Mouse (Mus musculus): Measurements from ENCODE around the gene Krtap4-2.
"Not testable (repeated sequence)": the region's sequence is repeated elsewhere in the genome, so short reads cannot be mapped to it uniquely, and the experiment has no call there.

Gene Krtap4-2

DNA sequence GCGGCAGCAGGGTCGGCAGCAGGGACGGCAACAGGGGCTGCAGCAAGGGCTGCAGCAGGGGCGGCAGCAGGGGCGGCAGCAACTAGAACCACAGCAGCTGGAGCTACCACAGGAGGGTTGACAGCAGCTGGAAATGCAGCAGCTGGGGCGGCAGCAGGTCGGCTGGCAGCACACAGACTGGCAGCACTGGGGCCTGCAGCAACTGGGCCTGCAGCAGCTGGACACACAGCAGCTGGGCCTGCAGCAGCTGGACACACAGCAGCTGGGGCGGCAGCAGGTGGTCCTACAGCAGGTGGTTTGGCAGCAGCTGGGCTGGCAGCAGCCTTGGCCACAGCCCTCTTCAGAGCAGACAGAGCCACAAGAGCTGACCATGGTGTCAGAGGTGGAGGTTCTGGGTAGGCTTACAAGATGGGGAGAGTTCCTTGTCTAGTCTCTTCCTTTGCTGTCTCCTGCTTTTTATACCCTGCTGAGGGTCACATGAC is at the start of gene Krtap4-2:
Gene Krtap4-2 (minus strand): TSS at position 432 of the 482 bp plus-strand sequence.
- DNase-seq (ENCODE audit: low read depth, low spot score) = no peak

DNA sequence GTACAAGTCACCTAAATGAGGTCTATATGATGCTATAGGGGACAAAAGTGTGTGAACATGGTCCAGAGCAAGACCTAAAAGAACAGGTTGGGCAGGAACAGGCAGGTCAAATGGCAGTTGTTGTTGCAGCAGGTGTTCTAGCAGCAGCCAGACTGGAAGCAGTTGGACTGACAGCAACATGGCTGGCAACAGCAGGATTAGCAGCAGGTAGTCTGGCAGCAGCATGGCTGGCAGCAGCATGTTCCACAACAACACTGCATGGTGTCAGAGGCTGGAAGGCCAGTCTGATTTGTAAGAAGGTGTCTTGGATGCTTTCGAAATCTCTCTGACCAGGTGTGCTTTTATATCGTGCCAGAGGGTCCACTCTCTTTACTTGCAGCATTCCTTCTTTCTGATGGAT is 48.6 kb upstream of the Krtap4-2 start:
- DNase-seq (ENCODE audit: low read depth, low spot score) = no peak

DNA sequence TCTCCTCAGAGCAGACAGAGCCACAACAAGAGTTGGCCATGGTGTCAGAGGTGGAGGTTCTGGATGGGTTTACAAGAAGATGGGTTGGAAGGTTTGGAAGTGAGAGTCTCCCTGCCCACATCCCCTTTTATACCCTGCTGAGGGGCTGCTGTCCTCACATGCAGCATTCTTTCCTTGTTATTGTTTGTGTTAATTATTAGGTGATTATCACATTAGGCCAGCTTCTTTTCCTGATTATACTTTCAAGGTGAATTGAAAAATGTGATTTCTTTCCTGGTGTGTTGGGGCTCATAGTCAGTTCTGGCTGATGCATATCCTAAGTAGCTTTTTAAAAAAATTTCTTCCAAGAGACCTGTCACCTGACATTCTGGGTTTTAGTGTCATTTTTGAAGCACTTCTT is 31.0 kb upstream of the Krtap4-2 start, which contains the start of gene Krtap4-6:
Gene Krtap4-6 (minus strand): TSS at position 101 of the 400 bp plus-strand sequence.
- DNase-seq (ENCODE audit: low read depth, low spot score) = no peak

DNA sequence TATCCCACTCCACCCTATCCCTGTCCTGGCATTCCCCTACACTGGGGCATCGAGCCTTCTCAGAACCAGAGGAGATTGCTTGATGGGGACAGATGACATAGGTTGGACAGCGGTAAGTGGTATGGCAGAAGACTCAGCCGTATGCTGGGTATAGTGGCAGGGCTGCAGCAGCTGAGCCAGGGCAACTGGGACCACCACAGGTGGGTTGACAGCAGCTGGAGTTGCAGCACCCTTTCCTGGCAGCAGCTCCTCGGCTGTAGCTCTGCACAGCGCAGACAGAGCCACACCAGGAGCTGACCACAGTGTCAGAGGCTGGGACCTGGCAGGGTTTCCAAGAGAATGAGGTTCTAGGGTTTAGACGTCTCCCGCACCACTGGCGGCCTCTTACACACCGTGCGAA is 27.9 kb upstream of the Krtap4-2 start:
- no peak for DNase-seq (ENCODE audit: low read depth, low spot score)

DNA sequence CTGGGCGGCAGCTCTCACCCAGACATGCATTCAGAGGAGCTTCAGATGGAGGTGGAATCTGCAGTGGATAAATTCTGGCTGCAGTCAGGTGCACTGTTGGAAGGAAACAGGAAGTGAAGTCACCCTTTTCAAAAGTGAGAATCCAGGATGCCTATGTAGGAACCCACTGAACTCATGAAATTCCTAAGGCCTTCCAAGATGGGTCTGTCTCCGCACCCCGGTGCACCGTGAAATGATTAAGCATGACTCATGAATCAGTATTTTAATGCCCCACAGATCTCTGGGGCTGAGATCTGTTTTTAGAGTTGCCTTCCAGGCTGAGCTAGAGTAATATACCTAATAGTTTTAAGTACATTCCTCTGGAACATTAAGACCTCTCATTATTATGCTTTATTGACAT is 24.4 kb upstream of the Krtap4-2 start:
- no peak for DNase-seq (ENCODE audit: low read depth, low spot score)

DNA sequence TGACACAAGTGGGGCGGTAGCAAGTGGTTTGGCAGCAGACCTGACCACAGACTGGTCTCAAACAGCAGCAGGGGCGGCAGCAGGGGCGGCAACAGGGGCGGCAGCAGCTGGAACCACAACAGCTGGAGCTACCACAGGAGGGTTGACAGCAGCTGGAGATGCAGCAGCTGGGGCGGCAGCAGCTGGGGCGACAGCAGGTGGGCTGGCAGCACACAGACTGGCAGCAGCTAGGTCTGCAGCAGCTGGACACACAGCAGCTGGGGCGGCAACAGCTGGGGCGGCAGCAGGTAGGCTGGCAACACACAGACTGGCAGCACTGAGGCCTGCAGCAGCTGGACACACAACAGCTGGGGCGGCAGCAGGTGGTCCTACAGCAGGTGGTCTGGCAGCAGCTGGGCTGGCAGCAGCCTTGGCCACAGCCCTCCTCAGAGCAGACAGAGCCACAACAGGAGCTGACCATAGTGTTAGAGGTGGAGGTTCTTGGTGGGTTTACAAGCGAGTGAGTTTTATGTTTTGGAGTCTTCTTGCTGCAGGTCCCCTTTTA is 23.7 kb upstream of the Krtap4-2 start, which contains the start of gene Gm11563:
Gene Gm11563 (minus strand): TSS at position 494 of the 544 bp plus-strand sequence.
- not testable (repeated sequence) for DNase-seq (ENCODE audit: low read depth, low spot score)

DNA sequence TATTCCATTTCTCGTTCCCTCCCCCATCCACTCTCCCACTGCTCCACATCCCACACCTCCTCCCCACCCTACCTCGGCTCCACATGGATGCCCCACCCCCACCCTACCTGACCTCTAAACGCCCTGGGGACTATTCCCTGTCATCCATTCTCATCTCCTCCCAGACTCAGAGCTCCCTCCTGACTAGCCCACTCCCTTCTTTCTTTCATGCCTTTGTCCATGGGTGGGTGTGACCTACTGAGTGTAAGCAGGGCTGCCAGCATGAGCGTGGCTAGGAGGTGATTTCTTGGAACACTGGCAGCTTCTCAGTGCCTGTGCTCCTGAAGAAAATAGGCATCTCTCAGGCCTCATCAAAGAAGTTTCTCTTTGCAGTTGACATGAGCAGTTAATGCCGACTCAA is 22.2 kb upstream of the Krtap4-2 start:
- DNase-seq (ENCODE audit: low read depth, low spot score) = no peak

DNA sequence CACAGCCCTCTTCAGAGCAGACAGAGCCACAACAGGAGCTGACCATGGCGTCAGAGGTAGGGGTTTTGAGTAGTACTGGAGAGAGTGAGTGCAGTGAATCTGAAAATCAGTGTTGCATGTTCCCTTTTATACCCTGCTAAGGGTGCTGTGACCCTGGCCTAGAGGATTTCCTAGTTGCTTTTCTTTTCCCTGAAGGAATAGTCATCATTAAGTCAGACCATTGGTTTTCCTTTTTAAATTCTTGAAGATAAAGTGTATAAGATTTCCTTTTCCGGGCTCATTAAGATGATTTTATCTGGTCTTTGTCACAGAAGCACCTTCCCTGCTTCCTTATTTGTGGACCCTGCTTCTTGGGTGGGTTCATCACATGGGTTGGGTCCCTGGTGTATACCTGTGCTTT is 15.3 kb upstream of the Krtap4-2 start, which contains the start of gene Gm11555:
Gene Gm11555 (minus strand): TSS at position 101 of the 400 bp plus-strand sequence.
- DNase-seq (ENCODE audit: low read depth, low spot score) = no peak

DNA sequence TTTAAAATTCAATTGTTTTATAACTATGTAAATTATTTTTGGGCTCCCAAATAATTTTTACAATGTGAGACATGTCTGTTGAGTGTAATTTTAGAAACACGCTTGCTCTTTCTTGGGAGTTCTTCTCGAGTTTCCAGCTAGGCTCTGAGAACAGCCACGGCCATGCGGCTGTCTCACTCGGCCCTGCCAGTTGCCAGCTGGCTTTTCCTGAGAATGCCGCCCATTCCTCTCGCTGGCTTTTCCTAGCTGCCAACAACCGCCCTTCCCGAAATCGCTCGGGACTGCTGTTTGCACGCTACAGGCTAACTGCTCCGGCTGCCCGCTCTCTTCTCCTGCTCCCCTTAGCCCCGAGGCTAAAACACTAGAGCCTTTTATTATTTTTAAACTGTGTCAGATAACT is 11.6 kb upstream of the Krtap4-2 start:
- no peak for DNase-seq (ENCODE audit: low read depth, low spot score)

DNA sequence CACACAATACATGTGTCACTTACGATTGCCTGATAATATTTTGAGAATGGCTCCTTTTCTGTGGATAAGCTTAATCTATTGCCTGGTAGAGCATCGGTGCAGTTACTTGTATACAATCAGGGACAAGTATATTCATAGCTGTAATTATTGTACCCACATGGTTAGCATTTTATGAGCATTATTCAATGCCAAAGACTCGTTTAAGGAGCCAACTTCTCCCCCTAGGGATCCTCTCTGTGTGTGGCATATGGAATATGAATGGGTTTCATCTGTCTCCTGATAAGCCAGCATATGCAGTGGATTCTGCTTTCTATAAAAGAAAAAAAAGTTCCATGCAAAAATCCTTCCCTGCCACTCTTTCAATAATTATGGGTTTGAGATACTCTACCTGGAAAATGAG is 9.5 kb upstream of the Krtap4-2 start:
- DNase-seq (ENCODE audit: low read depth, low spot score) = no peak

DNA sequence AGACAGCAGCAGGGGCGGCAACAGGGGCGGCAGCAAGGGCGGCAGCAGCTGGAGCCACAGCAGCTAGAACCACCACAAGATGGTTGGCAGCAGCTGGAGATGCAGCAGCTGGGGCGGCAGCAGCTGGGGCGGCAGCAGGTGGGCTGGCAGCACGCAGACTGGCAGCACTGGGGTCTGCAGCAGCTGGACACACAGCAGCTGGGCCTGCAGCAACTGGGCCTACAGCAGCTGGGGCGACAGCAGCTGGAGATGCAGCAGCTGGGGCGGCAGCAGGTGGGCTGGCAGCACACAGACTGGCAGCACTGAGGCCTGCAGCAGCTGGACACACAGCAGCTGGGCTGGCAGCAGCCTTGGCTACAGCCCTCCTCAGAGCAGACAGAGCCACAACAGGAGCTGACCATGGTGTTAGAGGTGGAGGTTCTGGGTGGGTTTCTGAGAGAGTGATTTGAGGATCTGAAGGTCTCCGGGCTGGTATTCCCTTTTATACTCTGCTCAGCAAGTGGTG is 8.8 kb upstream of the Krtap4-2 start, which contains the start of gene Krtap4-7:
Gene Krtap4-7 (minus strand): TSS at position 455 of the 505 bp plus-strand sequence.
- not testable (repeated sequence) for DNase-seq (ENCODE audit: low read depth, low spot score)

DNA sequence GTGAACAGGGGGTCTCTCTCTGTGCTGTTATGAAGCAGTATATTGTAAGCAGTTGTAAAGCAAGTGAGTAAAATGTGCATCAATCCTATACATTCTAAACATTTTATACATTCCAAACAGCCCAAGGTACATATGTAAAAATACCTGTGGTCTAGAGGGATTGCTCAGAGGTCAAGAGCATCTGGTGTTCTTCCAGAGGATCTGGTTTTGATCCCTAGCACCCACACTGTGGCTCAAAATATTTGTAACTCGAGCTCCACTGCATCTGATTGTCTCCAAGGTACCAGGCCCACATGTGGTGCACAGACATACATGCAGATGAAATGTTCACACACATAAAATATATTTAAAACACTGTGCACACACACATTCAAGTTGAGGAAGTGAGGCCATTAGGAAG is 6.0 kb upstream of the Krtap4-2 start:
- no peak for DNase-seq (ENCODE audit: low read depth, low spot score)

DNA sequence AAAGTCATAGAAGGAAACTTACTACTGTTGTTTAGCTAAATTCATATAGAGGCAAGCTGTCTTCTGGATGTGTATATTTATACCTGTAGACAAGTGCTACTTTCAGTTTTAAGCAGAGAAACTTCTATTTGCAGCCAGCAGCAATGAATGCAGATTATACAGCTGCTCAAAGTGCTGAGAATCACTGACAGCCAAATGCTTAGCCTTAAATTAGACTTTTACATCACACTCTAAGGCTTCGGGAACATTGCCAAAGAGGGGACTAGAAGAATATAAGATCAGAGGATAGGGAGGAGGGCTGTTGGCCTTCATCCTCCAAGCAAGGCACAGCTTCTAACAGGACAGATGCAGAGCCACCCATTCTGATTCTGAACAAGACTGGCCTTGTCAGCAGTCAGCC is 2.2 kb upstream of the Krtap4-2 start:
- DNase-seq (ENCODE audit: low read depth, low spot score) = no peak

DNA sequence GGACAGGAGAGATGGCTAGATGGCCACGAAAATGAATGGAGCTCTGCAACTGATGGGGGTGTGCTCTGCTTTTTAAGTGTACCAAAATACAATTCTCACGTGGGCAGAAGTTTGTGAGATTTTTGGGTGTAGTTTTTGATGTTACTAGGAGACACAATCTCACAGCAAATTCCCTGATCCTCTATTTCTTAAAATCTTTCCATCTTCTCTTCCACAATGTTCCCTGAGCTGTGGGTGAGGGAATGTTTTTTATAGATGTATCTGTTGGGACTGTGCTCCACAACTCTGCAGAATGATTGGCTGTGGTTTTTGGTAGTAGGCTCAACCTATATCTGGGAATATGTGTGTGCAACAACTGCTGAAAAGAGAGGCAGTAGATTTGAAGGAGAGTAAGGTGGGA is 1.6 kb downstream of the Krtap4-2 start:
- DNase-seq (ENCODE audit: low read depth, low spot score) = no peak

DNA sequence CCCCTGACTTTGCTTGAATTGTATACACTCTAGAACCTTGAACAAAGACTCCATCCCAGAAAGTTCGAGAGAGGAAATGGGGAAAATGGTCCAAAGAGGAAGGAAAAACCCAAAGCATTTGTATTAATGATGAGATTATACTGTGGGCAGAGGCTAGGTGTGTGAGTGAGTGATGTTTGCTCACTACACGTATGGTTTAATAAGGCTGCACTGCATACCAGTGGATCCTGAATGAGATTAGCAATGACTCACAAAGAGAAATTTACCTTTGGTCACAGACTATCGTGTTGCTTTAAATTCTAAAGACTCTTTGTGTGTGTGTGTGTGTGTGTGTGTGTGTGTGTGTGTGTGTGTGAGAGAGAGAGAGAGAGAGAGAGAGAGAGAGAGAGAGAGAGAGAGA is 4.0 kb downstream of the Krtap4-2 start:
- DNase-seq (ENCODE audit: low read depth, low spot score) = no peak

DNA sequence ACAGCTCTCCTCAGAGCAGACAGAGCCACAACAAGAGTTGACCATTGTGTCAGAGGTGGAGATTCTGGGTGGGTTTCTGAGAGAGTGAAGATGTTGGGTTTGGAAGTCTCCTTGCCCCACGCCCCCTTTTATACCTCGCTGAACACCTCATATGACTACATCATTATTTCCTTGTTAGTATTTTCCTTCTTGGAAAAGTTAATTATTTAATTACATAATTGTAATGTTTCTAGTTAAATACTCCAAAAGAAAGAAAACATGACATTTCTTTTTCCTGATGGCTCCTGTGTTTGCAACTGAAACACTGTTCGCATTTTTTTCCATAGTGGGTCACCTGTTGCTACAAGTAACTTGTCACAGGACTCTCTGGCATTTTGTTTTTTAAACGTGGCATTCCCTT is 6.7 kb downstream of the Krtap4-2 start, which contains the start of gene Krtap4-1:
Gene Krtap4-1 (minus strand): TSS at position 101 of the 400 bp plus-strand sequence.
- DNase-seq (ENCODE audit: low read depth, low spot score) = no peak

DNA sequence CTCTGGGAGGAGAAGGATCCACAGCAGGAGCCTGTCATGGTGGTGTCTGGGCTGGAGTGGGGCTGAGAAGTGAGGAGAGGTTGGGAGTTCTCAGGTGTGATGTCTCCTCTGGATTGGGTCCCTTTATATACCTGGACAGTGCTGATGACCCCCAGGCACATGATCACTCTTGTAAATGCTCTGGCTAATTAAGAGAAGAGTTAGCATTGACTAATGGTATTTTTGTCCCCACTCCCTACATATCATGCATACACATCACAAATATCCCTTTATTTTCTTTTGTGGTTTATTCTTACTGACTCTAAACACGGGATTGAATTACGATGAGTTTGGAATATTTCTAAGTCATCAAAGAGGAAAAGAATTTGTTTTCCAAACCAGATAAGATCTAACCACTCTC is 14.5 kb downstream of the Krtap4-2 start, which contains the start of gene Gm11562:
Gene Gm11562 (minus strand): TSS at position 101 of the 400 bp plus-strand sequence.
- no peak for DNase-seq (ENCODE audit: low read depth, low spot score)

DNA sequence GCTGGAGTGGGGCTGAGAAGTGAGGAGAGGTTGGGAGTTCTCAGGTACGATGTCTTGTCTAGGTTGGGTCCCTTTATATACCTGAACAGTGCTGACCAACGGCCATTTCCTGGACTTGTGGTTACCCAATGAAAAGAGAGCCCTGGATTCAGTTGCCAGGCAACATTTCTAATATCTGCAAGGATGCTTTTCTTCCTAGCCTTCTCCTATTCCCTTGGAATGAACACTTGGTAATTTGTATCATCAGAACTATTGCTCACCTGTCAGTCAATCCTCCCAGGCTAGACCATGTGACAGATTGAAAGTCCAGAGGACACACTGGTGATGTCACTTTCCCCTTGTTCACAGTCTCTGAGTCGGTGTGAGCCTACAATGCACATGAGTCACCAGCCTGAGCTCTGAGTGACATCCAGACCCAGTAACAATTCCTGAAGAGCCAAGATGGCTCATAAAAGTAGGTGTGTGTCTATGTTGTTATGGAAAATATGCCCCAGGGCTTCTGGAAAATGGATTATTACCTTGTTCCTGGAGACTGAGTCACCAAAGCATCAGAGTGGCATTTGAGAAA is 20.0 kb downstream of the Krtap4-2 start, which contains the start of gene Krtap2-4:
Gene Krtap2-4 (minus strand): TSS at position 51 of the 568 bp plus-strand sequence.
- no peak for DNase-seq (ENCODE audit: low read depth, low spot score)

DNA sequence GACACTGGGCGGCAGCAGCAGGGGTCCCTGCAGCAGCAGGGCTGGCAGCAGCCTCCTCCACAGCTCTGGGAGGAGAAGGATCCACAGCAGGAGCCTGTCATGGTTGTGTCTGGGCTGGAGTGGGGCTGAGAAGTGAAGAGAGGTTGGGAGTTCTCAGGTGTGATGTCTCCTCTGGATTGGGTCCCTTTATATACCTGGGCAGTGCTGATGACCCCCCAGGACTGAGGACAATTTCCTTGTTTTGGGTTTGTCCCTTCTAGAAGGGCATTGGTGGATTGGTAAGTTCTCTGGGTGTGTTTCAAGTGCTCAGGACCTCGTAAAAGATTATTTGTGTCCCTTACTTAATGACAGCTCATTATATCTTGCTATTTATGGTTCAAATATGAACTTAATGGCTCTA is 24.8 kb downstream of the Krtap4-2 start, which contains the start of gene Gm11937:
Gene Gm11937 (minus strand): TSS at position 101 of the 400 bp plus-strand sequence.
- DNase-seq (ENCODE audit: low read depth, low spot score) = not testable (repeated sequence)

DNA sequence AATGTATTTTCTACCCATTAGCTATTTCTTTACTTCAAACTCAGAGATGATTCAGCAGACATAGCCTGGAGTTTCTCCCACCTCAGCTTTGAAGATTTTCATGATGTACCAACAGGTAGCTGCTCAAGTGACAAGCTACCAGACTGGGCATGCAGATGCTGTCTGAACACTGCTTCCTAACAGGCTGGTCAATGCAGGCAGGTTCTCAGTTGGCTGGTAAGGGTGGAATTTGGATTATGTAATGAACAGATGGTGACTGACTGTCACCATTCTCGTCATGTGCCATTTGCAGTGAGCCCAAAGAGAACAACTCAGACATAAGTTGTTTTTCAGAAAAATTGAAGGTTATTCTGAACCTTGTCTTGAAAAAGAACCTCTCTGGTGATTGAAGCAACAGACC is 25.8 kb downstream of the Krtap4-2 start:
- DNase-seq (ENCODE audit: low read depth, low spot score) = peak; percentile 0

DNA sequence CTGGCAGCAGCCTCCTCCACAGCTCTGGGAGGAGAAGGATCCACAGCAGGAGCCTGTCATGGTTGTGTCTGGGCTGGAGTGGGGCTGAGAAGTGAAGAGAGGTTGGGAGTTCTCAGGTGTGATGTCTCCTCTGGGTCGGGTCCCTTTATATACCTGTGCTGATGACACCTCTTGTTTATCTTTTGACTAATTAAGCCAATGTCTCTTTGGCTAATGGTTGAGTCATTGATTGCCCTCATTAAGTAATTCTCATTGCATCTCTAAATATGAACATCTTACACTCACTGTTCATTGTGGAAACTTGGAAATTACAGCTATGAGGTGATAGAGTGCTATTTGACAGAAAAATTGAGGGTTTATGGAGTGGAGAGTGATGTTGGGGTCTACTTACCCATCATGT is 31.7 kb downstream of the Krtap4-2 start, which contains the start of gene Gm11938:
Gene Gm11938 (minus strand): TSS at position 101 of the 400 bp plus-strand sequence.
- DNase-seq (ENCODE audit: low read depth, low spot score) = not testable (repeated sequence)

DNA sequence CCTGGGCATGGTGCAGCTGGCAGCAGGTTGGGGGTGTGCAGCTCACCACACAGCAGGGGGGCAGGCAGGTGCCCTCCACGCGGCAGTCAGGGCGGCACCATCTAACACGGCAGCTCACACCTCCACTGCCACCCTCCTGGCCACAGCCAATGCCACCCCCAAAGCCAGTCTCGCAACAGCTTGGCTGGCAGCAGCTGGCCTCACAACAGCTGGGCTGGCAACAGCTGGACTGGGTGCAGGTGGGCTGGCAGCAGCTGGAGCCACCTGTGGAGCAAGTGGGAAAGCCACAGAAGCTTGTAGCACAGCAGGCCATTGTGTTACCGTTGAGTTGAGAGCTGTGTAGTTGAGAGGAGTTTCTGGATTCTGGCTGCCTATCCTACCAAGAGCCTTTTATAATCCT is 37.1 kb downstream of the Krtap4-2 start, which contains the start of gene Krtap9-3:
Gene Krtap9-3 (minus strand): TSS at position 364 of the 400 bp plus-strand sequence.
- not testable (repeated sequence) for DNase-seq (ENCODE audit: low read depth, low spot score)
